8 mouse cellular contexts compared by ENCODE assay signal in the genomic region with DNA sequence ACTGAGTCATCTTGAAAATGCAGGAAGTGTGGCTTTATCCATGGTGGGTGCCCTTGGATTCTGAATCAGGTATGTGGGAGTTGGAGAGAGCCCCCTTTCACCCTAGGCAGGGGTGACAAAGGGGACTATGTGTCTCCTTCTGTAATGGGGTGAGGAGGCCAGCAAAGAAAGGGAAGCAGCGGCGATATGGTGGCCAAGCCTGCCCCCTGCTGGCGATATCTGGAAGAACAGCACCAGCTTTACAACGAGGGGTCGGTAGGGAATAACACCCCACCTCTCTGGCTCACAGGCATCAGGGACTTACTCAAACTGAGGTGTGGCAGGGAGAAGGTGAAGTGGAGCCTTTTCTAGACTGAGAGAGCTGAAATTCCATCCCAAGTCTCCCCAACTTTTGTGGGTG.
A peak's percentile ranks its signal among the peaks of the same experiment; 100 is the strongest.
DNase-seq lines count a peak whose midpoint lies in the region; ATAC-seq and TF ChIP-seq lines count a peak whose summit lies in the region.

No protein-coding gene starts in this region.

- peak; percentile 77 for TF ChIP-seq CTCF in G1E (IDR thresholded peaks at IDR 0.05; ENCODE audit: low read depth, low read length)
- TF ChIP-seq CTCF in liver, adult 2 months (IDR thresholded peaks at IDR 0.05; ENCODE audit: low read depth, low read length) = peak; percentile 95

- intact Hi-C loops in heart, postnatal 14 days (cut with DNase I) = loop anchor here (1.0 to 2.0 kb wide), 3 partner anchors 87 to 246 kb away; no protein-coding TSS in a partner anchor

- no peak overlapping the region for H3K4me3 ChIP-seq in G1E (ENCODE audit: low read depth, low read length)
- H3K4me3 ChIP-seq in liver, adult 2 months (ENCODE audit: insufficient read depth, low read depth, low read length) = no peak overlapping the region

- 1% methylated on average over 5 of the region's 5 CpGs for WGBS in liver, adult 2 months

- peak; percentile 28 to 83 for DNase-seq in heart, adult 18-20 months
- DNase-seq in heart, adult 11 months = no peak
- DNase-seq in G1E (ENCODE audit: low spot score) = peak; percentile 67
- peak; percentile 78 to 79 for DNase-seq in cerebellum, postnatal 36 days
- DNase-seq in heart, postnatal 14 days = peak; percentile 68 to 78
- no peak for DNase-seq in liver, adult 2 months (ENCODE audit: extremely low read depth, low read depth, low spot score)
- DNase-seq in neural tube, embryonic 10.5 days (ENCODE audit: extremely low spot score, low spot score) = peak; percentile 85
- peak; percentile 14 to 25 for DNase-seq in thymus, adult 18-20 months

- H3K36me3 ChIP-seq in G1E (replicated peaks) = no peaks in the 10 kb centered on the region
- no peaks in the 10 kb centered on the region for H3K36me3 ChIP-seq in liver, adult 2 months (ENCODE audit: control insufficient read depth, insufficient read depth, low read length)

- TF ChIP-seq POLR2A in liver, adult 2 months (IDR thresholded peaks at IDR 0.05; ENCODE audit: extremely low read depth, insufficient read depth, low read length) = no peak

- ATAC-seq in G1E (ENCODE audit: extremely low read depth, insufficient number of reproducible peaks, low FRiP score, poor library complexity, severe bottlenecking) = no peak

- peaks cover 63% of the 10 kb centered on the region for H3K27me3 ChIP-seq in G1E (ENCODE audit: insufficient read depth, low read length)
- H3K27me3 ChIP-seq in liver, adult 2 months (ENCODE audit: control insufficient read depth, insufficient read depth, low read length) = peaks cover 12% of the 10 kb centered on the region

- peaks cover 29% of the 10 kb centered on the region for H3K4me1 ChIP-seq in G1E (ENCODE audit: insufficient read depth, low read depth, low read length)
- no peaks in the 10 kb centered on the region for H3K4me1 ChIP-seq in liver, adult 2 months (ENCODE audit: control insufficient read depth, insufficient read depth, low read length)

- H3K79me2 ChIP-seq in liver, adult 2 months (ENCODE audit: control insufficient read depth, insufficient read depth, low read length) = no peaks in the 10 kb centered on the region

- H3K27ac ChIP-seq in liver, adult 2 months (replicated peaks; ENCODE audit: insufficient read depth, low read depth, low read length) = no peak overlapping the region

- peaks cover 35% of the 10 kb centered on the region for H3K9me3 ChIP-seq in G1E (replicated peaks)

- H3K9ac ChIP-seq in liver, adult 2 months (ENCODE audit: low read depth, low read length) = no peak overlapping the region

Comparison
In these comparisons a context has a peak if more than half of its experiments do, and no peak if none do; other contexts are left out.
1. DNase-seq: peak in heart, adult 18-20 months (2 of 2), G1E (single experiment), cerebellum, postnatal 36 days (2 of 2), heart, postnatal 14 days (2 of 2), neural tube, embryonic 10.5 days (single experiment) and thymus, adult 18-20 months (2 of 2); none in heart, adult 11 months (single experiment) and liver, adult 2 months (single experiment).